Mouse (Mus musculus) lung, embryonic 16.5 days (tissue): ENCODE measurements around the gene Tradd. TPM values are rescaled to one million over a fixed set of nuclear protein-coding genes. Genes with fewer than 3 reads are reported as not detected.

Experiments used
- ATAC-seq: fragments of 200-750 bp; cut with Nextera tagmentation; 2 replicates; pipeline ENCODE4 v1.8.0; 2017; ENCODE audit warnings: low read depth, mild to moderate bottlenecking, moderate library complexity
- H3K27ac ChIP-seq: fragments of 300-500 bp; sonication (generic); 2 replicates; pipeline ENCODE4 v1.5.1; 2014; ENCODE audit warnings: mild to moderate bottlenecking, control low read depth, low read length
- H3K27me3 ChIP-seq: fragments of 300-500 bp; sonication (generic); 2 replicates; pipeline ENCODE4 v1.6.1; 2014; ENCODE audit warnings: low read depth, low read length, mixed read lengths; ENCODE audit not compliant: control insufficient read depth, insufficient read depth
- H3K36me3 ChIP-seq: fragments of 300-500 bp; sonication (generic); 2 replicates; pipeline ENCODE4 v1.6.1; 2014; ENCODE audit warnings: low read length; ENCODE audit not compliant: control insufficient read depth, insufficient read depth
- H3K4me1 ChIP-seq: fragments of 300-500 bp; sonication (generic); replicated peaks from 2 replicates; pipeline ENCODE4 v1.6.1; 2014; ENCODE audit warnings: low read length, mixed read lengths; ENCODE audit not compliant: control insufficient read depth, insufficient read depth
- H3K4me2 ChIP-seq: fragments of 300-500 bp; sonication (generic); 2 replicates; pipeline ENCODE4 v1.6.1; 2014; ENCODE audit warnings: low read depth, low read length, control low read depth
- H3K4me3 ChIP-seq: fragments of 300-500 bp; sonication (generic); 2 replicates; pipeline ENCODE4 v1.5.1; 2014; ENCODE audit warnings: mild to moderate bottlenecking, low read length, control low read depth
- H3K9ac ChIP-seq: fragments of 300-500 bp; sonication (generic); 2 replicates; pipeline ENCODE4 v1.6.1; 2014; ENCODE audit warnings: low read length, control low read depth
- H3K9me3 ChIP-seq: fragments of 300-500 bp; sonication (generic); 2 replicates; pipeline ENCODE4 v1.6.1; 2016; ENCODE audit warnings: low read length; ENCODE audit not compliant: control insufficient read depth
- WGBS: fragments of 180-500 bp; shearing (Covaris S2); extraction: QIAGEN DNeasy Blood & Tissue Kit; methylation state at CpG from one replicate; pipeline ENCODE4 v1.1.7; 2014; 5-methylcytosine and 5-hydroxymethylcytosine counted together
- polyA plus RNA-seq: library from polyadenylated mRNA; unstranded; fragments of >200 nt; fragmentation: Nextera tagmentation; extraction: Ambion mirVana; gene quantifications from 2 replicates; pipeline ENCODE4 v1.2.1, GENCODE M21; 2015

Gene Tradd
- polyA plus RNA-seq = 31.5 and 34.2 TPM in 2 replicates

DNA sequence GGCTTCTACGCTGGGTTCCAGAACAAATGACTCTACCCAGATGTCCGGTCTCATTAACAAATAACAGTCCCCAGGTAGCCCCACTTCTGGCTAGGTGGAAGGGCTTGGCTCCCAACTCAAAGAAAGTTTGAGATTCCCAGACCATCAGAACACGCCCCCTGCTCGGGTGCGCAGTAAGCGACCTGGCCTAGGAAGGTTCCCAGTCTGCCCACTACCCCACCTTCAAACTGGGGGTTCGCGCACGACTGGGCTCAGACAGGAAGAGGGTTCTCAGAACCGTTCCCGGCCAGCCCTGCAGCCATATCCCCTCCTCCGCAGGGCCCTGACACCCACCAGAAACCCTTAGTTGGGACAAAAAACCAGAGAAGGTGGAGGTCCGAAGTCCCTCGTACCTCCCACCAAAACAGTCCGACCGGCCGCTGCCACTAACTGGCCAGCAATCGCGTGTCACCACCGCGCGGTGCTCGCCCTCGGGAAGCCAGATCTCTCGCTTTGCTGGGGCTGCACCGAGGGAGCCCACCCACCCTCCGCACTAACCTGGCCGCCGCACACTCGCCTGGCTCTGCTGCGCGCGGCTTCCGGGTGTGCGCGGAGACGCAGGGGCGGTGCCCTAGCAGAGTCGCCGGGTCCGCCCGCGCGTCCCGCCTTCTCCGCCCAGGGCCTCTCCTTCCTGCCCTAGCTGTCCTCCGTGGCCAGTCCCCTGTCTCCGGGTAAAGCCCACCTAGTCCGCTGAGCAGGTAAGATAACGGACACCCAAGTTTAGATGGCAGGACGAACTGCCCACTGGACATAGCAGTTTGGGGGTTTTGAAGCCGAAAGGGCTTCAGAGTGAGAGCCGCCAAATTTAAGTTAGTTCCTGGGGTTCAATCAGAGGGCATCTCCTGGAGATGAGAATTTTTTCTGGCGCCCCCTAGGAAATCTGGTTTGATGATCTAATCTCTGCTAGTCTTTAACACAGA, at the start of gene Tradd, which contains the start of gene Fbxl8:
TSS of gene Tradd (minus strand) at position 586 of the 959 bp plus-strand sequence.
TSS of gene Fbxl8 (plus strand) at position 625 of the 959 bp plus-strand sequence.
- Histone ChIP-seq H3K27ac (0 out of 2 replicates have a peak within 1 kb of the TSS, but pooled peaks have one; percentile 17), H3K27me3 (peaks cover 42% of the 10 kb centered on the region), H3K36me3 (no peaks in the 10 kb centered on the region), H3K4me1 (peaks cover 39% of the 10 kb centered on the region), H3K4me3 (peak within 1 kb of the TSS; percentile 83), H3K9me3 (peaks cover 4% of the 10 kb centered on the region; the same call in 1 of the 2 replicates), H3K4me2 (peak within 1 kb of the TSS; percentile 97), H3K9ac (peak within 1 kb of the TSS; percentile 80)
- 1% methylated on average over 42 of the region's 54 CpGs for WGBS
- ATAC-seq = peak; percentile 79

DNA sequence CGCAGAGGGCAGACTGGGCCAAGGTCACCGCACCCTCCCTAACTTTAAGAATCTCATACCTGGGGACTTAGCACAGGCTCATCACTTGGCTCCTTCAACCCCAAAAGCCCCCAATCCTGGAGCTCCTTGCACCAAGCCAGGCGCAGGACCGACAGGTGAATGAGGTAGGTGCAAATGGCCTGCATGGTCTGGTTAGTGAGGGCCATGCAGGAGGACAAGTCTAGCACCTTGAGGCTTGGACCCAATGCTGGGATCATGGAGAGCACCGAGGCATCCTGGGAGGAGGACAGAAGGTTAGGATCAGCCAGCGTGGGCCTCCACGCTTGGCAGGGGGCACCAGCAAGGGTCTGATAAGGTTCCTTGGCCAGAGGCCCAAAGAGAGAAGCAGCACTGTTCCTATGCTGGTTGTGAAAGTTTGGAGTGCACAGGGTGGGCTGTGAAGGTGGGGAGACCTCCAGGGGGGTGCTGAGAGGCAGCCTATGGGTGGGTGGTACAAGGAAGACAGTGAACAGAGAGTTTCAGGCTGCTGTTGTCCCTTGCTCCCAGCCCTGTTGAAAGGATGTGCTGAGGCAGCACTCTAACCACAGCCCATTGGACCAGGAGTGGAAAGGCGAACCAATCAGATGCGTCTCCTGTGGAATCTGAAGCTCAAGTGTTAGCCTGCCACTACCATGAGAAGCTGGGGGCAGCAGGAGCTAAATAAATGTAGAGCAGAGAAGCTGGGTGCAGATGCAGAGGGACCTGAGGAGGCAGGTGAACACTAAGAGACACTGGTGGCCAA, 49.4 kb upstream of the Tradd start:
- Histone ChIP-seq H3K27me3 (no peaks in the 10 kb centered on the region), H3K9ac (no peak overlapping the region), H3K9me3 (no peaks in the 10 kb centered on the region), H3K36me3 (peaks cover 24% of the 10 kb centered on the region; the same call in 1 of the 2 replicates), H3K4me1 (peaks cover 11% of the 10 kb centered on the region; the same call in 1 of the 2 replicates), H3K27ac (no peak overlapping the region), H3K4me2 (no peak overlapping the region), H3K4me3 (no peak overlapping the region)
- no peak for ATAC-seq
- 64% methylated on average over 9 of the region's 9 CpGs for WGBS

DNA sequence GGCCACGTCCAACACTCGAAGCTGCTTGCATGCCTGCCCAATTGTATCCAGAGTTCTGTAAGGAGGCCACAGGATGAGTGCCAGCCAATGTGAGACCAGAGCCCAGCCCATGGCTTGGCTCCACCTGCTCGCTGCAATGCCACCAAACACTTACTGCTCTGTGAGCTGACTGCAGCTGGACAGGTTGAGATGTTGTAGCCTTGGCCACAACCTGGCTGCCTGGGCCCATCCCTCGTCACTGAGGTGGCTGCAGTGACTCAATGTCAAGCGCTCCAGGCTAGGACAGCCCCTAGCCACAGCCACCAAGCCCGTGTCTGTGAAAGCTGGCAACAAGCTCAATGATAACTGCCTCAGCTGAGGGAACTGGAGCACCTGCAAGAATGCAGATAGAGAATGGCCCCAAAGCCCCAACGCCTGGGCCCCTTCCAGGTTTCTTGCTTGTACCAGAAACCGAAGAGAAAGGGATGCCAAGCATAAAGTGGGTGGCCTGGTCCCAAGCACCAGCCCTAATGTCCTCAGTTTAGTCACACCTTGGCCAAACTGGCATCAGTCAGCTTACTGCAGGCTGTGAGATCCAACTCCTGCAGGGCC, 48.6 kb upstream of the Tradd start:
- H3K27ac ChIP-seq = no peak overlapping the region
- no peak overlapping the region for H3K4me3 ChIP-seq
- H3K4me1 ChIP-seq = peaks cover 4% of the 10 kb centered on the region; the same call in 1 of the 2 replicates
- H3K36me3 ChIP-seq = peaks cover 23% of the 10 kb centered on the region; the same call in 1 of the 2 replicates
- H3K9ac ChIP-seq = no peak overlapping the region
- H3K4me2 ChIP-seq = no peak overlapping the region
- WGBS = 86% methylated on average over 8 of the region's 8 CpGs
- H3K9me3 ChIP-seq = no peaks in the 10 kb centered on the region
- H3K27me3 ChIP-seq = no peaks in the 10 kb centered on the region
- ATAC-seq = no peak

DNA sequence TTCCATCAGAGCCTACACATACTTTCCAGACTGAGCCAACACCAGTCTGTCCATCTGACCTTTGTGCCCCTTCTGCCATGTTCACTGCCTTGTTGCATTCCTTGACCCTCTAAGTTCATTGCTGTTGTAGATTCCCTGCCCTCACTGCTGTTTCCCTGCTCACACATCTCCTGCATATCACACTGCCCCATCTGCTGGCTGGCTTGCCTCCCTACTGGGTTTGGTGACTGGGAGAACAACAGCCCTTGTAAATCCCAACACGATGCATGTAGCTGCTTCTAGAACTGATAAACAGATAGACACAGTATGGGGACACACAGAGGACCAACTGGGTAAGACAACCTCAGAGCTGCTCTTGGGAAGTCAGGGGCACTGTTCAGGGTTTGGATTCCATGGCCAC, 47.3 kb upstream of the Tradd start:
- H3K27ac ChIP-seq = no peak overlapping the region
- H3K4me1 ChIP-seq = no peaks in the 10 kb centered on the region
- peaks cover 31% of the 10 kb centered on the region for H3K36me3 ChIP-seq
- ATAC-seq = no peak
- no peaks in the 10 kb centered on the region for H3K27me3 ChIP-seq
- WGBS = 83% methylated on average over 1 of the region's 1 CpGs
- no peaks in the 10 kb centered on the region for H3K9me3 ChIP-seq
- no peak overlapping the region for H3K4me3 ChIP-seq
- H3K4me2 ChIP-seq = no peak overlapping the region
- no peak overlapping the region for H3K9ac ChIP-seq

DNA sequence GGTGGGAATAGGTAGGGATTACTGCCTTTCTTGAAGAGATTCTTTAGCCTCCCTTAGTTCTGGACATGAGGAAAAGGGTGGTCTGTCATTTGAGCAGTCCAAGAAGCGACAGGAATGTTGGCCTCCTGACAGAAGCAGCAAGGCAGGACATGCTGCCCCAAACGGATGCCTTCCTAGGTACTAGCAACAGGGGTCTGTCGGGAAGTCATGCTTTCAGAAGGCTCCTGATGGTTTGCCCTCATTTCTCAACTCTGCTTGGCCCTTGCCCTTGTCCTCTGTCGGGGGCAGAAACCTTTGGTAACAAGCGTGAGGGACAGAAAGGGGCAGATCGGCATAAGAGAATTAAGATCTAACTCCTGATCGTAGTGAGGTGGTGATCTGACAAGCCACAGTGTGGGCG, 45.7 kb upstream of the Tradd start:
- Histone ChIP-seq H3K36me3 (peaks cover 29% of the 10 kb centered on the region), H3K27ac (no peak overlapping the region), H3K4me1 (peaks cover 10% of the 10 kb centered on the region), H3K9ac (no peak overlapping the region), H3K4me3 (no peak overlapping the region), H3K9me3 (no peaks in the 10 kb centered on the region), H3K27me3 (no peaks in the 10 kb centered on the region), H3K4me2 (no peak overlapping the region)
- WGBS = 82% methylated on average over 8 of the region's 8 CpGs
- no peak for ATAC-seq

DNA sequence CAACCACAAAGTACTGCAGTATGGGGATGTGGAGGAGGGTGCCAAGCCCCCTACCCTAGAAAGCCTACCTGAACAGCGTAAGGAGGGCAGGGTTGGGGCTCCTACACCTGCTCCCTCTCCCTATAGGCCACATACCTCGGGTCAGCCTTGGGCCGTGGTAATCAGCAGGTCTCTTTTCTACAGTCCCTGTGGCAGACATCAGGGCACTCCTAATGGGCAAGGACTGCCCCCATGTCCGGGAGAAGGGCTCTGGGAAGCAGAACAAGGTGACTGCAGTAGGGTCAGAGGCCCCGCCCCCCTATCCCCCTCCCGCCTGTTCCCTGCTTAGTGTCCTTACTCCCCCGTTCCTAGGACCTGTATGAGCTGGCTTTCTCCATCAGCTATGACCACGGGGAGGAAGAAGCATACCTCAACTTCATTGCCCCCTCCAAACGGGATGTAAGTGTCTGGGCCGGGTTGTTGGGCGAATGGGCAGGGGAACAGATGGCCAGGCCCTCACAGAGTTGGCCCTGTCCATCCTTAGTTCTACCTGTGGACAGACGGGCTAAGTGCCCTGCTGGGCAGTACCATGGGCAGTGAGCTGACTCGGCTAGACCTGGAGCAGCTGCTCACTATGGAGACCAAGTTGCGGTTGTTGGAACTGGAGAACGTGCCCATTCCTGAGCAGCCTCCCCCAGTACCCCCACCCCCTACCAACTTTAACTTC, 44.9 kb upstream of the Tradd start:
- H3K9ac ChIP-seq = no peak overlapping the region
- ATAC-seq = no peak
- H3K4me2 ChIP-seq = no peak overlapping the region
- no peak overlapping the region for H3K27ac ChIP-seq
- H3K4me3 ChIP-seq = no peak overlapping the region
- no peaks in the 10 kb centered on the region for H3K27me3 ChIP-seq
- 77% methylated on average over 15 of the region's 15 CpGs for WGBS
- peaks cover 18% of the 10 kb centered on the region for H3K4me1 ChIP-seq
- peaks cover 29% of the 10 kb centered on the region for H3K36me3 ChIP-seq
- H3K9me3 ChIP-seq = no peaks in the 10 kb centered on the region

DNA sequence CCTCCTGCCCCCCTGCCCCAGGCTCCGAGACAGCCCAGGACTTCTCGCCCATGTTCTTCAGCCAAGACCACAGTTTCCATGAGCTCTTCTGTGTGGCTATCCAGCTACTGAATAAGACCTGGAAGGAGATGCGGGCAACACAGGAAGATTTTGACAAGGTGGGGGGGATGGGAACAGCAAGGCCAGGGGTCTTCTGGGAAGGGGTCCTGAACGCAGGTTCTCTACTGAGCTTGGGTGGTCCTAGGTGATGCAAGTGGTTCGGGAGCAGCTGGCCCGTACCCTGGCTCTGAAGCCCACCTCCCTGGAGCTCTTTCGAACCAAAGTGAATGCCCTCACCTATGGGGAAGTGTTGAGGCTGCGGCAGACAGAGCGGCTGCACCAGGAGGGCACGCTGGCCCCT, 44.0 kb upstream of the Tradd start:
- Histone ChIP-seq H3K27ac (no peak overlapping the region), H3K9me3 (no peaks in the 10 kb centered on the region), H3K9ac (no peak overlapping the region), H3K36me3 (peaks cover 29% of the 10 kb centered on the region), H3K27me3 (no peaks in the 10 kb centered on the region), H3K4me1 (peaks cover 23% of the 10 kb centered on the region), H3K4me3 (no peak overlapping the region), H3K4me2 (no peak overlapping the region)
- WGBS = 86% methylated on average over 10 of the region's 10 CpGs
- no peak for ATAC-seq

DNA sequence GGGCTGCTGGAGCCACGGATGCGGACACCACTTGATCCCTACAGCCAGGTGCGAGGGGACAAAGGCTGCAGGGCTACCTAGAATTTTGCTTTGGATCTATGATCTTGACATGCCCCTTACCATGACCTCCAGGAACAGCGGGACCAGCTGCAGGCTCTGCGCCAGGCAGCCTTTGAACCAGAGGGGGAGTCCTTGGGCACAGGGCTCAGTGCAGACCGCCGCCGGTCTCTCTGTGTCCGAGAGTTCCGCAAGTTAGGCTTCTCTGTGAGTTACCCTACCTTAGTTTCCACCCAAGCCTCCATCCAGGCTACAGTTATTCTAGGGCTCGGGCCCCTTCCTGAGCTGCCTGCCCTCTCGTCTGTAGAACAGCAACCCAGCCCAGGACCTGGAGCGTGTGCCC, 43.3 kb upstream of the Tradd start:
- WGBS = 94% methylated on average over 13 of the region's 13 CpGs
- peaks cover 23% of the 10 kb centered on the region for H3K4me1 ChIP-seq
- no peak overlapping the region for H3K4me2 ChIP-seq
- H3K36me3 ChIP-seq = peaks cover 34% of the 10 kb centered on the region
- no peak overlapping the region for H3K4me3 ChIP-seq
- H3K27ac ChIP-seq = no peak overlapping the region
- ATAC-seq = no peak
- no peak overlapping the region for H3K9ac ChIP-seq
- H3K9me3 ChIP-seq = no peaks in the 10 kb centered on the region
- no peaks in the 10 kb centered on the region for H3K27me3 ChIP-seq
